Mouse (Mus musculus) ES-E14 (cell line): ENCODE results near the gene L1td1. TPM values are rescaled to one million over a fixed set of nuclear protein-coding genes. Genes with fewer than 3 reads are reported as not detected.

Experiments
- DNase-seq: peaks from one replicate; pipeline ENCODE4 v3.0.0-alpha.2; 2013; ENCODE audit warnings: low read depth, low spot score
- H3K27ac ChIP-seq: 2 replicates; pipeline ENCODE4 v1.5.1; 2012; ENCODE audit warnings: low read depth, mild to moderate bottlenecking, low read length, moderate library complexity, mixed read lengths; ENCODE audit not compliant: poor library complexity, insufficient read depth, severe bottlenecking
- H3K36me3 ChIP-seq: 2 replicates; pipeline ENCODE4 v1.6.1; 2012; ENCODE audit warnings: mild to moderate bottlenecking, low read length, moderate library complexity, mixed read lengths; ENCODE audit not compliant: control insufficient read depth, poor library complexity, insufficient read depth, severe bottlenecking
- H3K4me1 ChIP-seq, 2 experiments: fragments of 150-350 bp in 1 of 2; sonication (generic) in 1 of 2; 2 replicates each; pipeline ENCODE4 v1.6.1; 2012; ENCODE audit warnings: low read length in 2 of 2, mild to moderate bottlenecking in 1 of 2, mixed read lengths in 1 of 2; ENCODE audit not compliant: control insufficient read depth in 2 of 2, insufficient read depth in 2 of 2, poor library complexity in 1 of 2
- H3K4me3 ChIP-seq, 2 experiments: fragments of 150-350 bp in 1 of 2; sonication (generic) in 1 of 2; 2 replicates each; pipeline ENCODE4 v1.5.1; 2012; ENCODE audit warnings: low read length in 2 of 2, low read depth in 1 of 2, mild to moderate bottlenecking in 1 of 2, mixed read lengths in 1 of 2; ENCODE audit not compliant: insufficient read depth in 1 of 2, poor library complexity in 1 of 2, severe bottlenecking in 1 of 2
- H3K9ac ChIP-seq: 2 replicates; pipeline ENCODE4 v1.6.1; 2012; ENCODE audit warnings: low read depth, mild to moderate bottlenecking, low read length, mixed read lengths; ENCODE audit not compliant: poor library complexity, insufficient read depth, severe bottlenecking
- H3K9me3 ChIP-seq: fragments of 150-350 bp; sonication (generic); 2 replicates; pipeline ENCODE4 v1.6.1; 2012; ENCODE audit warnings: low read depth, mild to moderate bottlenecking, low read length; ENCODE audit not compliant: control insufficient read depth, insufficient read depth
- CHD2 ChIP-seq: IDR thresholded peaks from 2 replicates; pipeline ENCODE4 v1.6.1; 2014; ENCODE audit warnings: mild to moderate bottlenecking, low read depth, low read length, inconsistent platforms
- HCFC1 ChIP-seq: IDR thresholded peaks from 2 replicates; pipeline ENCODE4 v1.6.1; 2012; ENCODE audit warnings: low read length, inconsistent platforms, borderline replicate concordance; ENCODE audit not compliant: insufficient read depth
- MAFK ChIP-seq: IDR thresholded peaks from 2 replicates; pipeline ENCODE4 v1.6.1; 2014; ENCODE audit warnings: mild to moderate bottlenecking, low read depth, low read length, inconsistent platforms; ENCODE audit not compliant: insufficient read depth
- ZC3H11A ChIP-seq: IDR thresholded peaks from 2 replicates; pipeline ENCODE4 v1.6.1; 2012; ENCODE audit warnings: low read depth, mild to moderate bottlenecking, inconsistent platforms, low read length, borderline replicate concordance
- ZNF384 ChIP-seq: IDR thresholded peaks from 2 replicates; pipeline ENCODE4 v1.6.1; 2012; ENCODE audit warnings: low read depth, low read length, inconsistent platforms
- in situ Hi-C, 2 experiments: fragments of 600-800 bp; cut with MboI; formaldehyde crosslinking; loops; one replicate each; pipeline ENCODE4 v1.15.1; 2025; ENCODE audit warnings: low sequenced_read_pairs in 2 of 2, inconsistent platforms in 1 of 2; ENCODE audit not compliant: unreplicated experiment in 2 of 2
- total RNA-seq: library from RNA; depleted of rRNA; stranded (reverse); fragments of 300-350 nt; gene quantifications from 2 replicates; pipeline ENCODE4 v1.2.3, GENCODE M21; 2012

Gene L1td1
- total RNA-seq, 1 experiment = 286 TPM

DNA sequence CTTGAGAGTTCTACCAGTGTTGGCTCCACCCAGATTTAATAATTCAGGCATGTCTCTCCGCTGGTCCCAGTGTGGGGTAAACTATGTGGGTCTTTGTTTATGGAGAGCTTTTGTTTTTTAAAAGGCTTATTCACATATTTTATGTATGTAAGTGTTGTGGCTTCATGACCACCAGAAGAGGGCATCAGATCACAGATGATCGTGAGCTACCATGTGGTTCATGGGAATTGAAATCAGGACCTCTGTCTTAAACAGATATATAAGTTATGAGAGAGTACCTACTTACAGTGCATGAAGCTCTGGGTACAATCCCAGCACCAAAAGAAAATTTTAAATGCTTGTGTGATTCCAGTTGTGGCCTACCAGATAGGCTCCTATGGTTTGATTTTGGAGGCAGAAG is 13.2 kb downstream of the L1td1 start:
- Histone ChIP-seq H3K9ac (no peak overlapping the region; the same call in 1 of the 2 replicates), H3K36me3 (peaks cover 43% of the 10 kb centered on the region), H3K4me3 (no peak overlapping the region), H3K9me3 (no peaks in the 10 kb centered on the region), H3K27ac (no peak overlapping the region), H3K4me1 (peaks cover 2 to 3% of the 10 kb centered on the region in 2 experiments; a peak in 2 of 4 replicates)
- in situ Hi-C loops = loop anchor here in 1 of 2 experiments (25.0 kb wide), 1 partner anchor 148 kb away; no protein-coding TSS in a partner anchor
- TF ChIP-seq ZC3H11A = no peak
- TF ChIP-seq MAFK = no peak
- no peak; the same call in 1 of the 2 replicates for TF ChIP-seq CHD2
- TF ChIP-seq HCFC1 = no peak
- no peak for TF ChIP-seq ZNF384
- no peak for DNase-seq

DNA sequence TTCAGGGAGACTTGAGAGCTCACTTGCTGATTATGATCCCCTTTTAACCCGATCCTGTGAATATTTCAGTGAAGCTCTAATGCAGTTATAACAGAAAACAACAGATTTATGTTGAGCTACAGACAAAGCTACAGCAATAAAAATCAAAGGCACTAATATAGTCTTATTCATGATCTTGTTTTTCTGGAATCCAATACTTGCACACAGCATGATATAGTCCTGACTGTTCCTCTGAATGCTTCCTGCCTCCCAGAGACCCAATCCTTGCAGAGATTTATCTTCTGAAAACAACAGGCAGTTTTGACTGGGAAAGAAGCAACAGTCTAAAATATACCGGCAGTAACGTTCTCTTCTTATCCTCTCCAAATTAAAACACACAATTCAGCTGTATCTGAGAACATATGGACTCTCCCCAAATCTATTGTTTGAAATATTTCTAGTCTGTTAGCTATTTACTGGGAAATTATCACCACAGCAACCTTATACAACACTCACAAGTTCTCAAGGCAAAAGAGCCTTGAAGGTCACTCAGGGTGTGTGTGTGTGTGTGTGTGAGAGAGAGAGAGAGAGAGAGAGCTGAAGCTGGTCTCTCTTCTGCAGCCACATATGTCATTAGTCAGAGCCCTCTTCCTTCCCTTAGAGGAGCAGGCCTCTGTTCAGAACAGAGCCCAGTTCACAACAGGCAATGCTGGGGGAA is 16.8 kb downstream of the L1td1 start:
- H3K27ac ChIP-seq = no peak overlapping the region
- TF ChIP-seq HCFC1 (no peak), ZNF384 (no peak), CHD2 (0 out of 2 replicates have a peak, but pooled peaks have one; percentile 32), ZC3H11A (0 out of 2 replicates have a peak, but pooled peaks have one; percentile 3)
- DNase-seq = no peak
- peaks cover 0 to 4% of the 10 kb centered on the region in 2 experiments; a peak in 3 of 4 replicates for H3K4me1 ChIP-seq
- no peaks in the 10 kb centered on the region for H3K9me3 ChIP-seq
- no peak overlapping the region for H3K4me3 ChIP-seq
- in situ Hi-C loops = loop anchor here in 1 of 2 experiments (25.0 kb wide), 1 partner anchor 144 kb away; no protein-coding TSS in a partner anchor
- H3K9ac ChIP-seq = no peak overlapping the region; the same call in 1 of the 2 replicates
- H3K36me3 ChIP-seq = peaks cover 15% of the 10 kb centered on the region

DNA sequence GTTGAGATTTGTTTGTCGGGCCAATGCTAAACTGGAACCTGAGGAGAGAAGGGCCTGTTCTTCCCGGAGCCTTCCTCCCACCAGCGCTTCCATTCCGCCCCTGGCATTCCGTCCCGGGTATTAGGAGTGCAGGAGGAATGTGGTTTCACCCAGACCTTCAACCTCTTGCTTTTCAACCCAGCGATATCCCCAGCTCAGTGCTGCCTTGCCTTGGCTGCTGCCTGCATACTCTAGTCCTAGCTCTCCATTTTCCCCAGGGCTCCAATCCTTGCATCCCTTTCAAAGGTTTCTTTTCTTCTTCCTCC is 17.3 kb downstream of the L1td1 start:
- Histone ChIP-seq H3K4me3 (no peak overlapping the region), H3K27ac (no peak overlapping the region), H3K9ac (no peak overlapping the region; the same call in 1 of the 2 replicates), H3K9me3 (no peaks in the 10 kb centered on the region), H3K36me3 (peaks cover 10% of the 10 kb centered on the region; the same call in 1 of the 2 replicates), H3K4me1 (peaks cover 0 to 4% of the 10 kb centered on the region in 2 experiments; a peak in 3 of 4 replicates)
- in situ Hi-C loops = loop anchor here in 1 of 2 experiments (25.0 kb wide), 1 partner anchor 143 kb away; no protein-coding TSS in a partner anchor
- TF ChIP-seq HCFC1 (no peak; the same call in 1 of the 2 replicates), CHD2 (no peak), ZNF384 (no peak), MAFK (no peak), ZC3H11A (no peak)
- no peak for DNase-seq

DNA sequence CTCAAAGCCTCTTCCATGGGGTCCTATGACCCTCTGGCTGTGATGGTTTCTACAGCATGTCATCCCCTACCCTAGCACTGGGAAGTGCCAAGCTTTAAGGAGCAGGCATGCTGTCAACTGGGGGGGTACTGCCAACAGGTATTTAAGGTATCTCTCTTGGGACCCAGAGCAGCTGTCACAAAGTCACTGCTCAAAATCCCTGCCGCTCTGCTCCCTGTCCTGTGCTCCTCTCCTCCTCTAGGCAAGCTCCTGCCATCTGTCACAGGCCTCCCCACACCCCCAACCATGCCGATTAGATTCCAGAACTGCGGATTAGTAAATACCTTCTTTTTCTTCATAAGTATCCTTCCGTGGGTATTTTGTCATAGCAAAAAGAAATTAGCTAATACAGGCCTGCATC is 27.9 kb downstream of the L1td1 start:
- H3K36me3 ChIP-seq = no peaks in the 10 kb centered on the region
- in situ Hi-C loops = no loop called here
- no peaks in the 10 kb centered on the region for H3K4me1 ChIP-seq

More for the DNA sequence above, 27.9 kb downstream of the L1td1 start:
- Histone ChIP-seq H3K9me3 (no peaks in the 10 kb centered on the region), H3K9ac (no peak overlapping the region), H3K4me3 (no peak overlapping the region), H3K27ac (no peak overlapping the region)
- TF ChIP-seq CHD2 (no peak), HCFC1 (no peak), ZC3H11A (no peak), MAFK (no peak), ZNF384 (no peak)
- DNase-seq = no peak
